Mouse (Mus musculus) kidney, postnatal 0 days (tissue): Measurements from ENCODE around the gene Cacna1c. TPM values are rescaled to one million over a fixed set of nuclear protein-coding genes. Genes with fewer than 3 reads are reported as not detected.

Source experiments
- ATAC-seq: fragments of 200-750 bp; cut with Nextera tagmentation; replicated peaks from 2 replicates; pipeline ENCODE4 v1.8.0; 2017; ENCODE audit warnings: low read depth, moderate number of reproducible peaks, moderate TSS enrichment, moderate library complexity; ENCODE audit not compliant: low FRiP score
- DNase-seq: peaks from one replicate; pipeline ENCODE4 v3.0.0-alpha.2; 2016; ENCODE audit warnings: low spot score
- H3K27ac ChIP-seq: fragments of 300-500 bp; sonication (generic); 2 replicates; pipeline ENCODE4 v1.5.1; 2014; ENCODE audit warnings: mild to moderate bottlenecking
- H3K27me3 ChIP-seq: fragments of 300-500 bp; sonication (generic); 2 replicates; pipeline ENCODE4 v1.6.1; 2014; ENCODE audit warnings: low read length, mixed read lengths; ENCODE audit not compliant: insufficient read depth
- H3K36me3 ChIP-seq: fragments of 300-500 bp; sonication (generic); 2 replicates; pipeline ENCODE4 v1.6.1; 2014; ENCODE audit warnings: low read length, mixed read lengths; ENCODE audit not compliant: insufficient read depth
- H3K4me1 ChIP-seq: fragments of 300-500 bp; sonication (generic); replicated peaks from 2 replicates; pipeline ENCODE4 v1.6.1; 2014; ENCODE audit warnings: antibody characterized with exemption, low read length, mixed read lengths; ENCODE audit not compliant: insufficient read depth
- H3K4me2 ChIP-seq: fragments of 300-500 bp; sonication (generic); 2 replicates; pipeline ENCODE4 v1.6.1; 2014; ENCODE audit warnings: mild to moderate bottlenecking, low read length, moderate library complexity, mixed read lengths
- H3K4me3 ChIP-seq: fragments of 300-500 bp; sonication (generic); replicated peaks from 2 replicates; pipeline ENCODE4 v1.5.1; 2014; ENCODE audit warnings: low read depth, low read length
- H3K9ac ChIP-seq: fragments of 300-500 bp; sonication (generic); 2 replicates; pipeline ENCODE4 v1.6.1; 2014; ENCODE audit warnings: low read depth, low read length
- H3K9me3 ChIP-seq: fragments of 300-500 bp; sonication (generic); replicated peaks from 2 replicates; pipeline ENCODE4 v1.6.1; 2016; ENCODE audit warnings: low read length, inconsistent platforms, mixed read lengths
- CTCF ChIP-seq: IDR thresholded peaks from 2 replicates; pipeline ENCODE4 v1.5.1; 2016; ENCODE audit warnings: antibody characterized with exemption, low read depth, mild to moderate bottlenecking, moderate library complexity
- WGBS: fragments of 180-500 bp; shearing (Covaris S2); extraction: QIAGEN DNeasy Blood & Tissue Kit; methylation state at CpG from one replicate; pipeline ENCODE4 v1.1.7; 2014; 5-methylcytosine and 5-hydroxymethylcytosine counted together
- polyA plus RNA-seq: library from polyadenylated mRNA; unstranded; fragments of >200 nt; fragmentation: Nextera tagmentation; extraction: Ambion mirVana; gene quantifications from 2 replicates; pipeline ENCODE4 v1.2.1, GENCODE M21; 2015

Gene Cacna1c
- polyA plus RNA-seq, 1 experiment from 2014 or later: 1.3 TPM

DNA sequence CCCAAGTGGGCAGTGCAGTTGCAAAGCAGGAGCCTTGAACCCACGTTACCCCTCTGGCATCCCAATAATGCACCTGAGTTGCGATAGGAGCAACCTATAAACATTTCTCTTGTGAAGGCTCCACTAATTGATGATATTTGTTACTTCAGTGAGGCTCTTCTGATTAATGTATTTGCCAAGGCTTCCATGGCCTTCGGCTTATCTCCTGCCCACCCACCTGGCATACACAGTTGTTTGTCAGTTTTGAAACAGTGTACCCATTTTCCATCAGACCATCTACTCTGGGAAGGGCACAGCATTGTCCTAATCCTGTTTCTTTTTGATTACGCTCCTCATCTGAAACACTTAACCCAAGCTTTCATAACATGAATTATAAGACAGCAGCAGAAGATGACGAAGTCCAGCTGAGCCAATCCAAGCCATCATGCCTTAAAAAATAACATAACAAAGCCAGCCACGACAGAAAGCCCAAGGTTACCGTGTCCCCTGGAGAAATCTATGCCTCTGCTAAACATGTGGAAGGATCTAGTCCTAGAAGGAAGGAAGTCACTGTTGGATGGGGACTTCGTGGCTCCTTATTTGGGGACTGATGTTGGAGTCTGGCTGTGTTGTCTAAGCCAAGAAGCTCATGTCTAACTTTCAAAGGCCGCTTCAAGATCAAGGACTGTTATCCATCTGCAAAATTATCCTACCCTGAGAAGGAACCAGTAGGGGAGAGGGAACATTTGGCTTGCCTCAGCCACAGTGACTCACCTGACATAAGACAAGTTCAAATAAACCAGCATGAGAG, 201.8 kb downstream of the Cacna1c start:
- Histone ChIP-seq H3K36me3 (no peaks in the 10 kb centered on the region), H3K4me3 (no peak overlapping the region), H3K9me3 (no peaks in the 10 kb centered on the region), H3K27me3 (no peaks in the 10 kb centered on the region), H3K4me2 (no peak overlapping the region), H3K27ac (no peak overlapping the region), H3K4me1 (no peaks in the 10 kb centered on the region), H3K9ac (no peak overlapping the region)
- TF ChIP-seq CTCF: no peak
- WGBS: 85% methylated on average over 9 of the region's 9 CpGs
- no peak for ATAC-seq
- DNase-seq: no peak

DNA sequence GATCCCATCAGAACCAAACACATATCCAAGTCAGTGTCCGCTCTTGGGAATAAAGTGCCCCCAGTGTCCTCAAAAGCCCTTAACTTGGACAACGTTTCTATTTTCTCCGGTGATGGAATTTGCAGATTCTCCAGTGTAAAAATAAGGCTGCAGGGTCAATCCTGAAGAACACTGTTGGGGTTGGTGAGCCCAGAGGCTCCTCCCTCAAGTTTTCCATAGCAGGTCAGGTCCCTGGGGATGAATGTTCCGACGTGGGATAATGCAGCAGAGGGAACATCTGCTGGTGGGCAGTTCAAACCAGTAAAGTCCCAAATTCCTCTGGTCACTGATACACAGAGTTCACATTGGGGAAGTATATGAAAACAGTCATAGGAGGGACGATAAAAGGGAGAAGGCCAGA, 203.8 kb downstream of the Cacna1c start:
- no peak overlapping the region for H3K27ac ChIP-seq
- WGBS: 62% methylated on average over 6 of the region's 6 CpGs
- no peak overlapping the region for H3K9ac ChIP-seq
- DNase-seq: peak; percentile 24
- no peaks in the 10 kb centered on the region for H3K27me3 ChIP-seq
- no peak for ATAC-seq
- H3K4me1 ChIP-seq: no peaks in the 10 kb centered on the region
- no peak overlapping the region for H3K4me3 ChIP-seq
- H3K36me3 ChIP-seq: no peaks in the 10 kb centered on the region
- TF ChIP-seq CTCF: no peak
- H3K4me2 ChIP-seq: no peak overlapping the region
- no peaks in the 10 kb centered on the region for H3K9me3 ChIP-seq

DNA sequence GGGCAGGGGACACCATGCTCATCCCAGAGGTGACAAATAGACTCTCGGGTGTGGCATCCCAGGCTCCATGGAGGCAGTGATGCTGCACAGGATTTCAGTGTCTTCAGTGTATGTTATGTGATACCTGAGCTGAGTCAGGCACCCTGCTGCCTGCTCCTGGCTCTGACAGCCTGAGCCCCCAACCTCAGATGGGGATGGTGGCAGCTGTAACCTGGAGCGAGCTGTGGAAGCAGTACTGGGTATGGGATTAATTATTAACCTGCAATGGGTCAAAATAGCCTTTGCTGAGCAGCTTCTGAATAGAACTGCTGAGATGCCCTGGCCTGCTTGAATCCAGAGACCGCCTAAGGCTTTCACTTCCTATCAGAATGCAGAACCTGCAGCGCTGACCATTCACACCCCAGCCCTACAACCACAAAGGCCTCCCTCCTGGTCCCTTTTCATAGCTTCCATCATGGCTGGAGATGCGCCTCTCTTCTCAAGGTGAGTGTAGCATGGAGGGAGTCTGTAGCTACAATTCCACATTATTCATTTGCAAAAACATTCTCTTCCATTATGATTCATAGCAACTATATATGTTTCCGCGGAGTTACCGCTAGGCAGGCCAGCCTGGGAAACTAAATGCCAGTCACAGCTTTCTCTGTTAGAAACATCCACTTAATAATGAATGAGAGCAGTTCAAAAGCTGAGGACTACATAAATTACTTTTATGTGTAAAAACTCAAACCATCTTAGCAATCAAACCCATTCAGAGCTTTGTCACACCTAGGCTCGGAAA, 206.0 kb downstream of the Cacna1c start:
- DNase-seq: peak; percentile 10

DNA sequence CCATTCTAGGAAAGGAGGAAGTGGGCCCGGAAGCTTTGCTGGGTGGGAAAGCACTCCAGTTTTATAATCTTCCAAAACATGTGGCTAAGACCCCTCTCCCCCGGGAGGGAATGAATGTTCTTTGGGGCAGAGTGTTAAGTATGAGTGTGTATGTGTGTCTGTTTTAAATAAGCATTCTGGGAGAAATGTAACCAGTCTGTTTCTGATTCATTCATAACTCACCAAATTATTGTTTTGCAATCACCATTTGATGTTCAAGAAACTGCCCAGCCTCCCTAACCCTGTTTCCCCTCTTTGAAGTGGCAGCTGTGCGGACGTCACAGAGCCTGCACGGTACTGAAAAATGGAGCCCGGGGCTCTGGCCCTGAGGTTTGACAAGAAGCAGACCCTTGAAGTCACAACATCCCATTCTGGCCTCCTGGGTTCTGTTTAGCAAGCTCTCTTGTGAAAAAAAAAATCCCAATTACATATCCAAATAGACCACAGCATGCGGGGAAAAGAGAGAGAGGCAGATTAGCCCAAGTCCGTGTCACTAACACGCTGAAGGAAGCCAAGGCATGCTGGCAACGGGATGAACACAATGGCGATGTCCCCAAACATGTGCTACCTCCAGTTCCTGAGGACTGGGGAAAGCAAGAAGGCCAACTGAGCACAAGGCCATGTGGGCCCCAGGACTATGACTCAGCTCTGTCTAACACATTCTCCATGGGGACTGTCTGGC, 211.9 kb downstream of the Cacna1c start:
- H3K4me2 ChIP-seq: no peak overlapping the region
- TF ChIP-seq CTCF: no peak
- H3K27me3 ChIP-seq: no peaks in the 10 kb centered on the region
- no peak overlapping the region for H3K9ac ChIP-seq
- 60% methylated on average over 11 of the region's 11 CpGs for WGBS
- DNase-seq: no peak
- no peaks in the 10 kb centered on the region for H3K9me3 ChIP-seq
- H3K27ac ChIP-seq: no peak overlapping the region
- no peak for ATAC-seq
- no peaks in the 10 kb centered on the region for H3K4me1 ChIP-seq
- H3K36me3 ChIP-seq: no peaks in the 10 kb centered on the region
- H3K4me3 ChIP-seq: no peak overlapping the region

More for the DNA sequence above, 206.0 kb downstream of the Cacna1c start:
- ATAC-seq: peak; percentile 52; the same call in 1 of the 2 replicates
- WGBS: 68% methylated on average over 9 of the region's 9 CpGs
- no peak for TF ChIP-seq CTCF
- Histone ChIP-seq H3K27me3 (no peaks in the 10 kb centered on the region), H3K9ac (no peak overlapping the region), H3K4me3 (no peak overlapping the region), H3K4me2 (no peak overlapping the region), H3K9me3 (no peaks in the 10 kb centered on the region), H3K27ac (no peak overlapping the region), H3K4me1 (no peaks in the 10 kb centered on the region), H3K36me3 (no peaks in the 10 kb centered on the region)

DNA sequence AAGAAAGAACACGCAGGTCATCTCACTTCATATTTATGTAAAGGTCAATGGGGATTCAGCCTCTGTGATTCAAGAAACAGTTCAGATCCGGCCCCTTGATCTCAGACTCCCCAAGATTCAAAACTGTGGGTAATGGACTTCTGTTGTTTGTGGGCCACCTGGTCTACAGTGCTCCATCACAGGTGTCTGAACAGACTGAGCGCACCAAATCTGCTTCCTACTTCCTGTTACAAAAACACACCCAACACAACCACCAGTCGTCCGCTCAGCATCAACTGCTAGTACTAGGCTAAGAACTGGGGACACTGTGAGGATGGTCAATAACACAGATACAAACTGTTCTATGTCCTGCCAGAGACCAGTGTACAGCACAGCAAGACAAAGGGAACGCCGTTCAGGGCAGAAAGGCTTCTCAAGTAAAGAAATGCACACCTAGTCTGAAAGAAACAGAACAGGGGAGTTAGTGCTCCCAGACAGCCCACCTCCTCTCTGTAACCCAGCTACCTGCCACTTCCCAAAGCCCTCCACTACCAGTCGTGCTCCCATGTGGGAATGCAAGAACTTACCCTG, 212.7 kb downstream of the Cacna1c start:
- WGBS: 82% methylated on average over 8 of the region's 8 CpGs
- Histone ChIP-seq H3K4me1 (no peaks in the 10 kb centered on the region), H3K36me3 (no peaks in the 10 kb centered on the region), H3K9me3 (no peaks in the 10 kb centered on the region), H3K4me3 (no peak overlapping the region), H3K4me2 (no peak overlapping the region), H3K27ac (no peak overlapping the region), H3K9ac (no peak overlapping the region), H3K27me3 (no peaks in the 10 kb centered on the region)
- no peak for DNase-seq
- no peak for ATAC-seq
- no peak for TF ChIP-seq CTCF

DNA sequence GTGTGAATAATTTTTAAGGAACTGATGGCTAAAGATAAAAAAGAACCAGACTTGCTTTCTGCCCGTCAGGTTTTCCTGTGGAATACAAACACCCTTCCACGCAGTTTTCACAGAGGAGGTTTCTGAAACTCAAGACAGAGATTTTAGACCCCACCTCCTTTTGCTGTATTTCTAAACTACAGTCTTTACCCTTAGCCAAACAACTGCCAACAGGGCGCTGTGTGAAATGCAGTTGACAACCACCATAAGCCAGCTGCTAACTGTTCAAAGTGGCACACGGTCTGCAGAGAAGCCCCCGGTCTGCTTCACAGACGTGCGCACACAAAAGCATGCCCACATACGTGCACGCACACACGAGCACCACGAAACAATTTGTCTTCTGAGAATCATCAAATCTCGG, 216.0 kb downstream of the Cacna1c start:
- Histone ChIP-seq H3K4me2 (no peak overlapping the region), H3K27me3 (no peaks in the 10 kb centered on the region), H3K4me3 (no peak overlapping the region), H3K36me3 (no peaks in the 10 kb centered on the region), H3K4me1 (no peaks in the 10 kb centered on the region), H3K9me3 (no peaks in the 10 kb centered on the region), H3K9ac (no peak overlapping the region), H3K27ac (no peak overlapping the region)
- 40% methylated on average over 12 of the region's 12 CpGs for WGBS
- no peak for TF ChIP-seq CTCF
- DNase-seq (no peak), ATAC-seq (no peak)
